ENCODE assay signal across 7 mouse cellular contexts in genomic region chr9:29642997-29643657, GRCm38 (mm10).
DNase-seq lines count a peak whose midpoint lies in the region; ATAC-seq and TF ChIP-seq lines count a peak whose summit lies in the region.

No protein-coding gene starts in this region.

- no peak for ATAC-seq in lung, postnatal 0 days

- no peak overlapping the region for H3K9ac ChIP-seq in lung, postnatal 0 days (replicated peaks; ENCODE audit: low read depth)

- no peak for TF ChIP-seq EP300 in lung, postnatal 0 days (IDR thresholded peaks at IDR 0.05)

- TF ChIP-seq CTCF in layer of hippocampus, adult 2 months (conservative IDR thresholded peaks at IDR 0.05): peak; percentile 98
- TF ChIP-seq CTCF in lung, postnatal 0 days (IDR thresholded peaks at IDR 0.05): peak; percentile 80

- 16% methylated on average over 11 of the region's 11 CpGs for WGBS in lung, postnatal 0 days

- H3K27ac ChIP-seq in layer of hippocampus, adult 2 months: no peak overlapping the region
- H3K27ac ChIP-seq in lung, postnatal 0 days (ENCODE audit: low read length): no peak overlapping the region

- no peaks in the 10 kb centered on the region for H3K4me1 ChIP-seq in lung, postnatal 0 days (ENCODE audit: insufficient read depth, low read depth, low read length)

- H3K9me3 ChIP-seq in lung, postnatal 0 days (ENCODE audit: low read length): no peaks in the 10 kb centered on the region

- no peak overlapping the region for H3K4me2 ChIP-seq in lung, postnatal 0 days (replicated peaks; ENCODE audit: low read depth, low read length)

- peaks cover 4% of the 10 kb centered on the region; the same call in 1 of the 2 replicates for H3K27me3 ChIP-seq in lung, postnatal 0 days (replicated peaks; ENCODE audit: insufficient read depth, low read length)

- H3K4me3 ChIP-seq in layer of hippocampus, adult 2 months: no peak overlapping the region
- no peak overlapping the region for H3K4me3 ChIP-seq in lung, postnatal 0 days (ENCODE audit: low read depth, low read length)

- DNase-seq in Muller cell, postnatal 12 days (ENCODE audit: inconsistent ontology term): peak; percentile 37
- peak; percentile 81 for DNase-seq in adrenal gland, postnatal 10 days
- peak; percentile 79 for DNase-seq in embryo, embryonic 9.5 days (ENCODE audit: extremely low spot score)
- DNase-seq in heart, adult 9 months (ENCODE audit: low spot score in 2 of 2): peak; percentile 4 to 22
- peak; percentile 79 to 89 for DNase-seq in layer of hippocampus, adult 2 months (ENCODE audit: low spot score in 2 of 2)
- DNase-seq in lung, postnatal 0 days (ENCODE audit: low spot score): peak; percentile 52
- DNase-seq in right cerebral cortex, postnatal 10 days (ENCODE audit: low spot score in 2 of 2): peak; percentile 85 to 92

- H3K36me3 ChIP-seq in lung, postnatal 0 days (ENCODE audit: insufficient read depth, low read length): no peaks in the 10 kb centered on the region

Comparison
In these comparisons a context has a peak if more than half of its experiments do, and no peak if none do; other contexts are left out.
1. DNase-seq: peak in every context shown above with its lines; median percentile 88 in right cerebral cortex, postnatal 10 days; 84 in layer of hippocampus, adult 2 months; 81 in adrenal gland, postnatal 10 days; 79 in embryo, embryonic 9.5 days; 52 in lung, postnatal 0 days; 37 in Muller cell, postnatal 12 days; 13 in heart, adult 9 months.